Mouse (Mus musculus) pancreas, adult 10 weeks (tissue): ENCODE data around the gene Mrnip. TPM values are rescaled to one million over a fixed set of nuclear protein-coding genes. Genes with fewer than 3 reads are reported as not detected.

Source experiments
- polyA plus RNA-seq: library from polyadenylated mRNA; stranded (reverse); fragments of 350-450 nt; fragmentation: Illumina TruSeq; extraction: RNeasy Lipid Tissue Mini Kit (QIAGEN cat#74804); gene quantifications from one replicate; pipeline ENCODE4 v1.2.3, GENCODE M21; 2015; ENCODE audit warnings: low read depth, low replicate concordance; ENCODE audit not compliant: insufficient read depth

Mrnip gene
- polyA plus RNA-seq: 0.76 TPM

GRCm38 (mm10) chr11:50174111-50174729 lies at the start of gene Mrnip:
Gene Mrnip, plus strand, starts transcription at chr11:50174444.

GRCm38 (mm10) chr11:50130811-50131766 lies 43.2 kb upstream of the Mrnip start, which contains the start of gene Tbc1d9b:
Gene Tbc1d9b, plus strand, starts transcription at chr11:50131396.

GRCm38 (mm10) chr11:50210505-50211151 lies 36.4 kb downstream of the Mrnip start, which contains the start of the genes Sqstm1 and Mgat4b:
Gene Sqstm1, minus strand, starts transcription at chr11:50210827.
Gene Mgat4b, plus strand, starts transcription at chr11:50210890.

DNA sequence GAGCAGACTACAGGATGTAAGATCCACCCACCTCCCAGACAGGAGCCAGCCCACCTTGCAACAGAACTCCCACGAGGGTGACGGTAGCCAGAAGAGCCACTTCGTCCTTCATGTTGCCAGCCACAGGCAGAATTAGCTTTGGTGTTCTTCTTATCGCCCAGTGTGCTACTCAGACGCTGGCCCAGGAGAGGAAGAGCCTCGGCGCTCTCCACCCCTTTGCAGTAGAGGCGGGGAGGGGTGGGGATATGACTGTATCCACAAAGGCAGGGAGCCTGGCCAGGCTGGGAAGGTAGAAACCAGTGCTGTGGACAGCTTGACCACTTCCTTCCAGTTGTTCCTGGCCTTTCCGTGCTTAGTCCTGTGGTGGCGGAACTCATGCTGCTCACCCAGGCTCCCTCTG lies 64.1 kb downstream of the Mrnip start, which contains the start of gene Ltc4s:
Ltc4s (minus strand) TSS at position 293 of the 400 bp plus-strand sequence.

Other genes starting within 250 kb of the Mrnip start
- gene Rnf130, start 149.1 kb upstream of the Mrnip start, polyA plus RNA-seq: 32.8 TPM
- 12.1 TPM for gene Tbc1d9b, start 43.0 kb upstream of the Mrnip start, polyA plus RNA-seq
- 103 TPM for gene Sqstm1, start 36.4 kb downstream of the Mrnip start, polyA plus RNA-seq
- gene Mgat4b, start 36.4 kb downstream of the Mrnip start, polyA plus RNA-seq: 25.8 TPM
- gene Ltc4s, start 64.2 kb downstream of the Mrnip start, polyA plus RNA-seq: 6.6 TPM
- gene Maml1, start 117.9 kb downstream of the Mrnip start, polyA plus RNA-seq: 3.2 TPM
- gene Canx, start 151.2 kb downstream of the Mrnip start, polyA plus RNA-seq: 46.8 TPM
- gene Cby3, start 180.0 kb downstream of the Mrnip start, polyA plus RNA-seq: not detected
- 153 TPM for gene Hnrnph1, start 202.5 kb downstream of the Mrnip start, polyA plus RNA-seq